Mouse (Mus musculus) small intestine, adult 2 months (tissue): ENCODE results near the gene Ndufs7.
A peak's percentile ranks its signal among the peaks of the same experiment; 100 is the strongest.

Experiments used
- CTCF ChIP-seq: fragments of 200-500 bp; IDR thresholded peaks from 2 replicates; pipeline ENCODE4 v1.5.1; 2012; ENCODE audit warnings: low read depth, mild to moderate bottlenecking, control low read depth, inconsistent platforms, low read length, moderate library complexity, mixed read lengths; ENCODE audit not compliant: insufficient replicate concordance, insufficient read length; ENCODE audit errors: extremely low read depth
- POLR2A ChIP-seq: fragments of 200-500 bp; IDR thresholded peaks from 2 replicates; pipeline ENCODE4 v1.6.1; 2012; ENCODE audit warnings: low read depth, mild to moderate bottlenecking, control low read depth, inconsistent platforms, low read length, moderate library complexity

GRCm38 (mm10) chr10:80226416-80227165 lies 22.3 kb upstream of the Ndufs7 start, which contains the start of gene Mum1:
- TF ChIP-seq POLR2A (no peak; the same call in none of the 2 replicates), CTCF (peak; percentile 38; the same call in 1 of the 2 replicates)
